Mouse (Mus musculus): ENCODE data around the gene Cacna2d3. TPM values are rescaled to one million over a fixed set of nuclear protein-coding genes. Genes with fewer than 3 reads are reported as not detected.

Gene Cacna2d3
- total and polyA plus RNA-seq, 2 experiments from 2014 or later = 24.0 to 32.8 TPM

DNA sequence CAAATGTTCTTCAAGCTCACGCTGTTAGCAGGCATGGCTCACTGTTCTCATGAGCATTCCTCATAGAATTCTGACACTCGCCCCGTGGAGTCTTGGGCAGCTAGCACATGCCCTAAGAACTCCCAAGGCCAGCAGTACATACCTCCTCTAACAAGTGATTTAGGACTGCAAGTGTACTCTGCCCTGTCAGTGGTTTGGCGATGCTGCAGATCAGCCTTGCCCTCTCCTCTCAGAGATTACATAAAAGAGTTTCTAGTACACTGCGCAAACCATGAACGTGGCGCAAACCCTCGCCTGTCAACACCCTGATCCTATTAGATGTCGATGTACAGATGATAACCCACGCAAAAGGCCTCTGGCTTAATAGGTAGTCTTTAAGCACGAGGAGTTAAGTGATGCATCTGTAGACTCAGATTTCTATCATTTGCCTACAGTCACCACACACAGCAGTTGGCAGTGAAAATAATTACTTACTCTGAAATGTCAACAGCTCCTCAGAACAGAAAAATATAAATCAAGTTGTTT, 691.7 kb downstream of the Cacna2d3 start:
- 56% methylated on average over 11 of the region's 11 CpGs for WGBS
- ATAC-seq (ENCODE audit: low FRiP score) (no peak), DNase-seq (ENCODE audit: low spot score) (no peak)
- no peak overlapping the region for H3K4me3 ChIP-seq (ENCODE audit: low read depth, low read length)
- no peak overlapping the region for H3K27ac ChIP-seq (ENCODE audit: low read depth, low read length)
- TF ChIP-seq CTCF (IDR thresholded peaks at IDR 0.05) = no peak
- H3K9ac ChIP-seq (replicated peaks; ENCODE audit: low read length, poor library complexity, severe bottlenecking) = no peak overlapping the region
- peaks cover 5% of the 10 kb centered on the region; the same call in 1 of the 2 replicates for H3K4me1 ChIP-seq (ENCODE audit: insufficient read depth, low read length)
- H3K4me2 ChIP-seq (ENCODE audit: low read depth, low read length, poor library complexity, severe bottlenecking) = no peak overlapping the region
- no peaks in the 10 kb centered on the region for H3K27me3 ChIP-seq (ENCODE audit: insufficient read depth, low read length)
- no peaks in the 10 kb centered on the region for H3K36me3 ChIP-seq (ENCODE audit: insufficient read depth, low read length)
- no peaks in the 10 kb centered on the region for H3K9me3 ChIP-seq (ENCODE audit: low read length)

DNA sequence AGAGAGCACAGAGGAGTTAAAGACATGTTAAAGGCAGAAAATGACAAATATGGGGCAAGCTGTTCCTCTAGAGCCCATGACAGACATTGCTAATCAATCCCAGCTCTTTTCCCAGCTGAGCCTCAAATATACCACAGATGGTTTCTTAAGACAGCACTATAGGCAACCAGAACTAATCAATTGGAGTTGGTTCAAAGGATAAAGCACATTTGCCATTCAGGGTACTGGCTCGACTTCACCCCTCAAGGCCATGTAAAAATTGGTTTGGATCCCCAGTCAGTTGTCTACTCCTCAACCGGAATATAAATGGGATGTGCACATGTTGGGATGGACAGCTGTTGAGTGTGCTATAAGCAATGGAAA, 692.6 kb downstream of the Cacna2d3 start:
- H3K36me3 ChIP-seq (ENCODE audit: insufficient read depth, low read length) = no peaks in the 10 kb centered on the region
- no peaks in the 10 kb centered on the region for H3K9me3 ChIP-seq (ENCODE audit: low read length)
- DNase-seq (ENCODE audit: low spot score) (peak; percentile 64), ATAC-seq (ENCODE audit: low FRiP score) (no peak)
- no peak overlapping the region for H3K4me3 ChIP-seq (ENCODE audit: low read depth, low read length)
- no peak overlapping the region for H3K4me2 ChIP-seq (ENCODE audit: low read depth, low read length, poor library complexity, severe bottlenecking)
- TF ChIP-seq CTCF (IDR thresholded peaks at IDR 0.05) = no peak
- H3K4me1 ChIP-seq (ENCODE audit: insufficient read depth, low read length) = peaks cover 5% of the 10 kb centered on the region; the same call in 1 of the 2 replicates
- H3K9ac ChIP-seq (replicated peaks; ENCODE audit: low read length, poor library complexity, severe bottlenecking) = no peak overlapping the region
- H3K27me3 ChIP-seq (ENCODE audit: insufficient read depth, low read length) = no peaks in the 10 kb centered on the region
- no peak overlapping the region for H3K27ac ChIP-seq (ENCODE audit: low read depth, low read length)
- 22% methylated on average over 2 of the region's 2 CpGs for WGBS

DNA sequence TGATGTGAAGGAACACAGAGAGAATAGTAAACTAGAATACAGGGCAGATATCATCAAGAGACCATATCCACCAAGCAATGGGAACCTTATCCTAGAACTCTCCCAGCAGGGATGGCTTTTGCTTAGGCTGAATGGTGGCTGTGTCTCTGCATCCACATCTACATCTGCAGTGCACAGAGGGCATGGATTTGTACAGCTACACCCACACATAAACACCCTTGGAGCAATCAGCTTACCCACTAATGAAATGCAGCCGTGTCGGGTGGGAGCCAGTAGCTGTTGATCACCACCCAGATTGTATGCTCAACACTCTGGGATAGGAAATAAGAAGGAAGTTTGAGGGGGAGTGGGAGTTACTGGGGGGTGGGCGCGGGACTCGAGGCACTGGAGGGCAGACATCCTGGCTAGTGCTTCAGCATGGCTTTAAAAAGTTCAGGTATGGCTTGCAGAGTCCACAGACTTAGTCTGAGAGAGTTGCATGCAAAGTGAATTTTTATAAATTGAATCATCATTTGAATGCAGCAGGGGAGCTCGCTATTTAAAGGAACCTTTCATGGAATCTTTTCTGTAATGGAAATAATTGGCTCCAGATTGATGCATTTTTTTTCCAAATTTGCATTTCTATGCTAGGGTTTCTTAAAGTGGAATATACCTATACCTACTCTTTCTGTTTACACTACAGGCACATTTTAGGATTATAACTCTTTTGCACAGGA, 693.1 kb downstream of the Cacna2d3 start:
- TF ChIP-seq CTCF (IDR thresholded peaks at IDR 0.05) = no peak
- H3K4me1 ChIP-seq (ENCODE audit: insufficient read depth, low read length) = peaks cover 5% of the 10 kb centered on the region; the same call in 1 of the 2 replicates
- H3K36me3 ChIP-seq (ENCODE audit: insufficient read depth, low read length) = no peaks in the 10 kb centered on the region
- H3K9me3 ChIP-seq (ENCODE audit: low read length) = no peaks in the 10 kb centered on the region
- ATAC-seq (ENCODE audit: low FRiP score) (no peak), DNase-seq (ENCODE audit: low spot score) (no peak)
- WGBS = 41% methylated on average over 6 of the region's 6 CpGs
- no peak overlapping the region for H3K9ac ChIP-seq (replicated peaks; ENCODE audit: low read length, poor library complexity, severe bottlenecking)
- H3K4me2 ChIP-seq (ENCODE audit: low read depth, low read length, poor library complexity, severe bottlenecking) = no peak overlapping the region
- H3K4me3 ChIP-seq (ENCODE audit: low read depth, low read length) = no peak overlapping the region
- H3K27ac ChIP-seq (ENCODE audit: low read depth, low read length) = no peak overlapping the region
- H3K27me3 ChIP-seq (ENCODE audit: insufficient read depth, low read length) = no peaks in the 10 kb centered on the region

DNA sequence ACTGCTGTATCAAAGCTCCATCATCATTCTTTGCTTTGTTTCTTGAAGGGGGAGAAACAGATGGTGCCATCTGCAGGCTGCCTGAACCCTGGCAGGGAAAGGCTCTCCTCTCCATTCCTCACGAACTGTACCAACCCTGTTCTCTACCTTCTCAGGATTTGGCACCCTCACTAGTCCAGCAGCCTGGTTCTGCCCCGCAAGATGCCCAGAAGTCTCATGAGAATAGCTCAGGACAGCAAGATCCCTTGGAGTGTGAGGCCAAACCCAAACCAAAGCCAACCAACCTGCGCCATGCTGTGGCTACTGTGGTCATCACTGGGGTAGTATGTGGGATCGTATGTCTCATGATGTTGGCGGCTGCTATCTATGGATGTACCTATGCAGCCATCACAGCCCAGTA, 694.4 kb downstream of the Cacna2d3 start:
- no peaks in the 10 kb centered on the region for H3K27me3 ChIP-seq (ENCODE audit: insufficient read depth, low read length)
- ATAC-seq (ENCODE audit: low FRiP score) (no peak), DNase-seq (ENCODE audit: low spot score) (no peak)
- H3K27ac ChIP-seq (ENCODE audit: low read depth, low read length) = no peak overlapping the region
- WGBS = 90% methylated on average over 5 of the region's 5 CpGs
- no peak for TF ChIP-seq CTCF (IDR thresholded peaks at IDR 0.05)
- no peaks in the 10 kb centered on the region for H3K9me3 ChIP-seq (ENCODE audit: low read length)
- H3K4me3 ChIP-seq (ENCODE audit: low read depth, low read length) = no peak overlapping the region
- no peak overlapping the region for H3K9ac ChIP-seq (replicated peaks; ENCODE audit: low read length, poor library complexity, severe bottlenecking)
- no peaks in the 10 kb centered on the region for H3K36me3 ChIP-seq (ENCODE audit: insufficient read depth, low read length)
- no peak overlapping the region for H3K4me2 ChIP-seq (ENCODE audit: low read depth, low read length, poor library complexity, severe bottlenecking)
- peaks cover 5% of the 10 kb centered on the region; the same call in 1 of the 2 replicates for H3K4me1 ChIP-seq (ENCODE audit: insufficient read depth, low read length)

DNA sequence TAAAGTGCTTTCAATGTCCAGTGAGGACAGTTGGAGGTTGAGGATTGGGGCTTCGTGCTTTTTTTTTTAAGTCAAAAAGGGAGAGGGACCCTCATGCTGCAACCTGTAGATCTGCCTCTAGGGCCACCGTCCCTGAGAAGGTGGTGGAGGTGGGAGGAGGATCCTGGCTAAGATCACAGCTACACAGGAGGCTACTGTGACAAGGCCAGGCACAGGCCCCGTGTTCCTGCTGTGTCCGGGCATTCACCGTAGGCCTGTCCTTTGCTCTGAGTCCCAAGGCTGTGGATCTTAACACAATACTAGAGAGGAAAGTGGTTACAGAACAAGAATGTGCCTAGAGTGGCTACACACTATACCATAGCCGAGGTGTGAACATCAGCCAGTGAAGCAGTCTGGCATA, 696.3 kb downstream of the Cacna2d3 start:
- TF ChIP-seq CTCF (IDR thresholded peaks at IDR 0.05) = no peak
- Histone ChIP-seq H3K9ac (replicated peaks; ENCODE audit: low read length, poor library complexity, severe bottlenecking) (no peak overlapping the region), H3K9me3 (ENCODE audit: low read length) (no peaks in the 10 kb centered on the region), H3K27ac (ENCODE audit: low read depth, low read length) (no peak overlapping the region), H3K4me2 (ENCODE audit: low read depth, low read length, poor library complexity, severe bottlenecking) (no peak overlapping the region), H3K27me3 (ENCODE audit: insufficient read depth, low read length) (no peaks in the 10 kb centered on the region), H3K4me3 (ENCODE audit: low read depth, low read length) (no peak overlapping the region), H3K36me3 (ENCODE audit: insufficient read depth, low read length) (no peaks in the 10 kb centered on the region), H3K4me1 (ENCODE audit: insufficient read depth, low read length) (no peaks in the 10 kb centered on the region)
- 80% methylated on average over 6 of the region's 6 CpGs for WGBS
- DNase-seq (ENCODE audit: low spot score) (no peak), ATAC-seq (ENCODE audit: low FRiP score) (no peak)

DNA sequence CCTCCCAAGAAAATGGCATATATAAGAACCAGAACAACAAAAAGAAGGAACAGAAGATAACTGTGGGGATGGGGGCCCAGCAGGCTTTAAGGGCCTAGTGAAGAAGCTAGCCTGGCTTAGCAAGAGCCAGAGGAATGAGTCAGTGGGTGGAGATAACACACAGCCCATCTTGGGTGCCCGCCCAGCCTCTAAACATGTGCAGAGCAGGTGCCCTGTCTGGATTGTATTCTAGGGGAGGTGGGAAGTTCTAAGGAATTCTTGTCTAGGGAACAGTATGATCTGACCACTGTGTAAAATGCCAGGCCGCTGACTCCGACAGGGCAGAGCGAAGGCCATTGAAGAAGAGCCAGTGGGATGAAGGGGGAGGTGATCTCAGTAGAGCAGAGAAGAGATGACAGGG, 698.4 kb downstream of the Cacna2d3 start:
- ATAC-seq (ENCODE audit: low FRiP score) = no peak
- H3K36me3 ChIP-seq (ENCODE audit: insufficient read depth, low read length) = no peaks in the 10 kb centered on the region
- 89% methylated on average over 4 of the region's 4 CpGs for WGBS
- no peaks in the 10 kb centered on the region for H3K9me3 ChIP-seq (ENCODE audit: low read length)
- H3K27ac ChIP-seq (ENCODE audit: low read depth, low read length) = no peak overlapping the region
- TF ChIP-seq CTCF (IDR thresholded peaks at IDR 0.05) = no peak
- no peak overlapping the region for H3K4me3 ChIP-seq (ENCODE audit: low read depth, low read length)
- no peaks in the 10 kb centered on the region for H3K4me1 ChIP-seq (ENCODE audit: insufficient read depth, low read length)
- DNase-seq (ENCODE audit: low spot score) = no peak
- H3K27me3 ChIP-seq (ENCODE audit: insufficient read depth, low read length) = no peaks in the 10 kb centered on the region
- H3K9ac ChIP-seq (replicated peaks; ENCODE audit: low read length, poor library complexity, severe bottlenecking) = no peak overlapping the region
- H3K4me2 ChIP-seq (ENCODE audit: low read depth, low read length, poor library complexity, severe bottlenecking) = no peak overlapping the region

Measured in midbrain, postnatal 0 days (tissue).